Mouse (Mus musculus) testis, adult 2 months (tissue): ENCODE measurements around the gene Myl6. TPM values are rescaled to one million over a fixed set of nuclear protein-coding genes. Genes with fewer than 3 reads are reported as not detected.
A peak's percentile ranks its signal among the peaks of the same experiment; 100 is the strongest.

Experiments used
- H3K27ac ChIP-seq: fragments of 200-500 bp; 2 replicates; pipeline ENCODE4 v1.5.1; 2012; ENCODE audit warnings: low read depth, low read length; ENCODE audit not compliant: control insufficient read depth, insufficient read depth
- H3K27me3 ChIP-seq: fragments of 200-500 bp; 2 replicates; pipeline ENCODE4 v1.6.1; 2012; ENCODE audit warnings: mild to moderate bottlenecking, low read length, moderate library complexity; ENCODE audit not compliant: control insufficient read depth, insufficient read depth
- H3K36me3 ChIP-seq: fragments of 200-500 bp; 2 replicates; pipeline ENCODE4 v1.6.1; 2012; ENCODE audit warnings: mild to moderate bottlenecking, low read length; ENCODE audit not compliant: control insufficient read depth, insufficient read depth
- H3K4me1 ChIP-seq: fragments of 200-500 bp; 2 replicates; pipeline ENCODE4 v1.6.1; 2012; ENCODE audit warnings: low read length; ENCODE audit not compliant: control insufficient read depth, insufficient read depth
- H3K4me3 ChIP-seq: fragments of 200-500 bp; 2 replicates; pipeline ENCODE4 v1.5.1; 2012; ENCODE audit warnings: low read depth, mild to moderate bottlenecking, low read length, moderate library complexity, mixed read lengths; ENCODE audit not compliant: control insufficient read depth
- CTCF ChIP-seq: fragments of 200-500 bp; IDR thresholded peaks from 2 replicates; pipeline ENCODE4 v1.5.1; 2012; ENCODE audit warnings: low read depth, mild to moderate bottlenecking, inconsistent platforms, low read length, moderate library complexity; ENCODE audit not compliant: control insufficient read depth, insufficient read depth, insufficient replicate concordance
- POLR2A ChIP-seq: fragments of 200-500 bp; IDR thresholded peaks from 2 replicates; pipeline ENCODE4 v1.6.1; 2012; ENCODE audit warnings: low read depth, mild to moderate bottlenecking, inconsistent platforms, low read length, moderate library complexity; ENCODE audit not compliant: control insufficient read depth
- polyA plus RNA-seq: library from polyadenylated mRNA; depleted of rRNA; stranded (reverse); fragments of >200 nt; gene quantifications from 2 replicates; pipeline ENCODE4 v1.2.3, GENCODE M21; 2012

The Myl6 gene
- polyA plus RNA-seq, 1 experiment: 191 TPM

DNA sequence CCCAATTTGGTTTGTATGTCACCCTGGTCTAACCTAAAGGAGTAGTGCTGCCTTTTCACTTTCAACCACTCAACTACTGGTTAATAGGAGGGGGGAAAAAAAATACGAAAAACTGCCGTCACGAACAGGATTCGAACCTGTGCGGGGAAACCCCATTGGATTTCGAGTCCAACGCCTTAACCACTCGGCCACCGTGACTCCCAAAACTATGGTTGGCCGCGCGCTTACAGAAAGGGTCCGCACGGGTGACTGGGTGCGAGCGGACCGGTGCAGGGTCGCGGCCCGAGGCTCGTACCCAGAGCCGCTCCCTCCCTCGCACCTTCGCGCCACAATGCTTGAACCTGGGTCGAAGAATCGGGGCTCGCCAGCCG, 35.6 kb downstream of the Myl6 start:
- Histone ChIP-seq H3K4me3 (peak overlapping the region; percentile 97), H3K27me3 (no peaks in the 10 kb centered on the region), H3K36me3 (peaks cover 2% of the 10 kb centered on the region), H3K27ac (peak overlapping the region; percentile 90), H3K4me1 (peaks cover 7% of the 10 kb centered on the region)
- no peak for TF ChIP-seq CTCF
- TF ChIP-seq POLR2A: no peak

DNA sequence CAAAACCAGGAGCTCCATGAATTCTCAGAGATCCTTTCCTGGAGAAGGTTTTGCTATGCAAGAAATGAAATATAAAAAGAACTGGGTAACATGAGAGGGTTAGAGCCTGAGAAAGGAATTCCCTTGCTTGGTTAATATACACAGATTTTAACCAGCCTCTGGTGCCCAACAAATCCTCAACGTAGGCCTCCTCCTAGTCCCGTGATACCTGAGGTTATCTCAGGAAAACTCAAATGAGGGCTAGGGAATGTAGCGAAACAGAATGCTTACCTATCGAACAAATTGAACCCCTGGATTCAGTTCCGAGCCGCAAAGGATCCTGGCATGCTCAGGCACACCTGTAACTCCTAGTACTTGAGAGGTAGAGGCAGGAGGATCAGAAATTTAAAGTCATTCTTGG, 36.3 kb downstream of the Myl6 start:
- Histone ChIP-seq H3K36me3 (peaks cover 2% of the 10 kb centered on the region; the same call in 1 of the 2 replicates), H3K27ac (no peak overlapping the region), H3K27me3 (no peaks in the 10 kb centered on the region), H3K4me1 (peaks cover 7% of the 10 kb centered on the region), H3K4me3 (no peak overlapping the region)
- TF ChIP-seq CTCF (no peak), POLR2A (no peak)

DNA sequence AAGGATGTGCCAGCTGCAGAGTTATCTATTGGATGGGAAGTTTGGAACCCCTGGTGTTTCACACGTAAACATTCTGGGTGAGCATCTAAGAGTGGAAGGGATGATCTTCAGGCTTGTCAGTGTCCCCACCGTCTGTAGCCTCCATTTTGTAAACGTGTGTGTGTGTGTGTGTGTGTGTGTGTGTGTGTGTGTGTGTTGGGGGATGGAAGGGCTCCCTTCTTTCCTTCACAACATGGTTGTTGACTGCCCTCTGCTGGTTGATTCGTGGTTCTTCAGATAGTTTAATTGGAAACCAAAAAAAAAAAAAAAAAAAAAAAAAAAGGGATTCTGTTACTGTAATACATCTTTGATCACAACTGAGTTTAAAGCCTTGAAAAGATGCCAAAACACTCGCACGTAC, 38.7 kb downstream of the Myl6 start:
- TF ChIP-seq POLR2A (no peak), CTCF (0 out of 2 replicates have a peak, but pooled peaks have one; percentile 21)
- Histone ChIP-seq H3K36me3 (no peaks in the 10 kb centered on the region), H3K27ac (no peak overlapping the region), H3K4me3 (peak overlapping the region; percentile 30), H3K27me3 (no peaks in the 10 kb centered on the region), H3K4me1 (peaks cover 7% of the 10 kb centered on the region)

GRCm38 (mm10) chr10:128454471-128454870, 39.5 kb downstream of the Myl6 start:
- no peak overlapping the region for H3K4me3 ChIP-seq
- H3K27me3 ChIP-seq: no peaks in the 10 kb centered on the region
- no peak overlapping the region for H3K27ac ChIP-seq

DNA sequence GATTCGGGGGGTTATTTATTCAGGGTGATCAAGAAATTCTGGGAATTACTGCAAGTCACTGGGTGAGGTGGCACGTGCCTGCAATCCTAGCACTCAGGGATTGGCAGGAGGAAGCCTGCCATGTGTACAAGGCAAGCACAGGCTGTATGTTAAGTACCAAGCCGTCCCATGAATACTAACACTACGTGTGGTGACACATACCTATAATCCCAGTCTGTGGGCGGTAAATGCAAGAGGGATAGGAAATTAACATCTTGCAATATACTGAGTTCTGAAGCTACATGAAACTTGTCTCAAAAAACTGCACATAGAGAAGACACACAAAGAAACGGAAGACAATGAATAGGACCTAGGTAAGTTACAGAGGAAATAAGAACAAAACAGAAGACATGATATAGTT, 42.9 kb downstream of the Myl6 start:
- H3K36me3 ChIP-seq: no peaks in the 10 kb centered on the region
- no peak for TF ChIP-seq CTCF
- TF ChIP-seq POLR2A: no peak
- H3K27ac ChIP-seq: no peak overlapping the region
- H3K4me3 ChIP-seq: no peak overlapping the region
- no peaks in the 10 kb centered on the region; the same call in 1 of the 2 replicates for H3K4me1 ChIP-seq
- no peaks in the 10 kb centered on the region for H3K27me3 ChIP-seq

More at GRCm38 (mm10) chr10:128454471-128454870, 39.5 kb downstream of the Myl6 start:
- Histone ChIP-seq H3K36me3 (no peaks in the 10 kb centered on the region), H3K4me1 (peaks cover 3% of the 10 kb centered on the region)
- TF ChIP-seq CTCF (no peak), POLR2A (no peak)

- no peak for TF ChIP-seq CTCF
- TF ChIP-seq POLR2A: no peak
- H3K4me3 ChIP-seq: no peak overlapping the region
- no peak overlapping the region for H3K27ac ChIP-seq
- no peaks in the 10 kb centered on the region for H3K4me1 ChIP-seq
- no peaks in the 10 kb centered on the region for H3K36me3 ChIP-seq
- no peaks in the 10 kb centered on the region for H3K27me3 ChIP-seq
These were observed 48.5 kb downstream of the Myl6 start for GRCm38 (mm10) chr10:128445407-128445806.

GRCm38 (mm10) chr10:128444354-128444753, 49.6 kb downstream of the Myl6 start:
- Histone ChIP-seq H3K36me3 (no peaks in the 10 kb centered on the region), H3K4me1 (no peaks in the 10 kb centered on the region), H3K4me3 (no peak overlapping the region), H3K27ac (no peak overlapping the region), H3K27me3 (no peaks in the 10 kb centered on the region)
- TF ChIP-seq POLR2A (no peak), CTCF (no peak)

DNA sequence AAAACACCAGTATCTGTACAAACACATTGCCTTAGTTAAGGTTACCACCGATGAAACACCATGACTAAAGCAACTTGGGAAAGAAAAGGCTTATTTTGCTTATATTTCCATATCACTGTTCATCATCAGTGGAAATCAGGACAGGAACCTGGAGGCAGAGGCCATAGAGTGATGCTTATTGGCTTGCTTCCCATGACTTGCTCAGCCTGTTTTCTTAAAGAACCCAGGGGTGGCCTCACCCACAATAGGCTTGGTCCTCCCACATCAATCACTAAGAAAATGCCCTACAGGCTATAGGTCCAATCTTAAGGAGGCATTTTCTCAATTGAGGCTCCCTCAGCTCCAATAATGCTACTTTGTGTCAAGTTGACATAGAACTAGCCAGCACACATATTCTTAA, 51.2 kb downstream of the Myl6 start:
- TF ChIP-seq POLR2A (no peak), CTCF (no peak)
- H3K4me1 ChIP-seq: no peaks in the 10 kb centered on the region
- H3K36me3 ChIP-seq: no peaks in the 10 kb centered on the region
- H3K4me3 ChIP-seq: no peak overlapping the region
- no peak overlapping the region for H3K27ac ChIP-seq
- H3K27me3 ChIP-seq: no peaks in the 10 kb centered on the region
